Mouse (Mus musculus) intestine, embryonic 14.5 days (tissue): ENCODE measurements at regions not wholly inside any gene's neighbourhood (a gene's known extent, or its start where the extent isn't known, plus 50 kb on each side); places are given as distances from the start of the nearest gene placed in this dataset.

Source experiments
- ATAC-seq: fragments of 200-750 bp; cut with Nextera tagmentation; replicated peaks from 2 replicates; pipeline ENCODE4 v1.8.0; 2017; ENCODE audit warnings: low read depth, moderate number of reproducible peaks, moderate TSS enrichment, moderate library complexity; ENCODE audit not compliant: low FRiP score, low TSS enrichment
- DNase-seq: peaks from one replicate; pipeline ENCODE4 v3.0.0-alpha.2; 2018; ENCODE audit warnings: low spot score
- H3K27ac ChIP-seq: fragments of 300-500 bp; sonication (generic); 2 replicates; pipeline ENCODE4 v1.5.1; 2014; ENCODE audit warnings: low read depth, mild to moderate bottlenecking, control low read depth
- H3K27me3 ChIP-seq: fragments of 300-500 bp; sonication (generic); replicated peaks from 2 replicates; pipeline ENCODE4 v1.6.1; 2014; ENCODE audit warnings: low read length, control low read depth; ENCODE audit not compliant: control insufficient read depth, insufficient read depth
- H3K36me3 ChIP-seq: fragments of 300-500 bp; sonication (generic); 2 replicates; pipeline ENCODE4 v1.6.1; 2014; ENCODE audit warnings: low read length, control low read depth; ENCODE audit not compliant: control insufficient read depth, insufficient read depth
- H3K4me1 ChIP-seq: fragments of 300-500 bp; sonication (generic); replicated peaks from 2 replicates; pipeline ENCODE4 v1.6.1; 2014; ENCODE audit warnings: low read length, control low read depth, mixed read lengths; ENCODE audit not compliant: control insufficient read depth, insufficient read depth
- H3K4me2 ChIP-seq: fragments of 300-500 bp; sonication (generic); 2 replicates; pipeline ENCODE4 v1.6.1; 2014; ENCODE audit warnings: low read length
- H3K4me3 ChIP-seq: fragments of 300-500 bp; sonication (generic); 2 replicates; pipeline ENCODE4 v1.5.1; 2014; ENCODE audit warnings: low read depth, low read length, control low read depth, mixed read lengths
- H3K9ac ChIP-seq: fragments of 300-500 bp; sonication (generic); 2 replicates; pipeline ENCODE4 v1.6.1; 2014; ENCODE audit warnings: mild to moderate bottlenecking, low read length
- H3K9me3 ChIP-seq: fragments of 300-500 bp; sonication (generic); 2 replicates; pipeline ENCODE4 v1.6.1; 2016; ENCODE audit warnings: low read length, control low read depth; ENCODE audit not compliant: control insufficient read depth
- WGBS: fragments of 180-500 bp; shearing (Covaris S2); extraction: QIAGEN DNeasy Blood & Tissue Kit; methylation state at CpG from one replicate; pipeline ENCODE4 v1.1.7; 2014; 5-methylcytosine and 5-hydroxymethylcytosine counted together

DNA sequence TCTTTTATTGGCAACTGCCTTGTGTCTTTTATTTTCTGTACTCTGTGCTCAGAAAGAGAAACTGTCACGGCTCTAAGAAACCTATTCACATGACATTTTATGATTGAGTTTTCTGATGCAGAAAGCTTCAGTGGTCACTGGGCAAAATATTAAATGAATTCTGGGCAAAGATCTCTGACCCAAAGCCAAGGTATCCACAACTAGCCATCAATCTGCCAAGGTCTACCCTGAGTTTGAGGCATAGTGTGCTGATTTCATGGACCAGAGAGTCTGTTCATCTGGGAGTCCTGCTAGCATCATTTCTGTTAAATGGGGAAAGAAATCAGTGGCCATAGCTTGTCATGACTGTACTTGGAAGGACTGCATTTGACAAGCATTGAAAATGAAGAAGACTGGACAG lies 103.3 kb downstream of the Klf6 start:
- H3K27ac ChIP-seq = no peak overlapping the region
- WGBS = 97% methylated on average over 1 of the region's 1 CpGs
- H3K4me1 ChIP-seq = no peaks in the 10 kb centered on the region
- DNase-seq (no peak), ATAC-seq (no peak)
- H3K9me3 ChIP-seq = no peaks in the 10 kb centered on the region
- H3K4me3 ChIP-seq = no peak overlapping the region
- no peak overlapping the region for H3K9ac ChIP-seq
- H3K36me3 ChIP-seq = no peaks in the 10 kb centered on the region
- no peak overlapping the region for H3K4me2 ChIP-seq
- H3K27me3 ChIP-seq = no peaks in the 10 kb centered on the region

DNA sequence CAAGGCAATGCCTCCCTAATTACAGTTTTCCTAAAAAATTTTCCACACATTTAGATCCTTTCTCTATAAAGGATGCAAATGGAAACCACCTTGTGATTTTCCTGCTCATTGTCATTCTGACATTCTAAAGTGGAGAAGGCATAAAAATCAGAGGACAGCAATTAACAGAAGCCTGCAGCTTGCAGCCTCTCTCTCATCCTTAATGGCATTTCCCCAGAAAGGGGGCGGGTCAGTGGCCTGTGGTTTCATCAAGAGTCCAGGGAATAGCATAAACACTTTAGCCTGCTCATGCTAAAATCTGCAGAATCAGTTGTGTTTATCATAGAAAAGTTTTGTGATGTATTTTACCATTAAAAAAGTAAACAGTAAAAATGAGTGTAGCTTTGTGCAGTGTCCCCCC lies 117.3 kb downstream of the Klf6 start:
- Histone ChIP-seq H3K4me3 (no peak overlapping the region), H3K36me3 (no peaks in the 10 kb centered on the region), H3K4me2 (no peak overlapping the region), H3K9ac (no peak overlapping the region), H3K27ac (no peak overlapping the region), H3K27me3 (no peaks in the 10 kb centered on the region), H3K9me3 (no peaks in the 10 kb centered on the region), H3K4me1 (no peaks in the 10 kb centered on the region)
- DNase-seq (no peak), ATAC-seq (no peak)
- 31% methylated on average over 1 of the region's 1 CpGs for WGBS

DNA sequence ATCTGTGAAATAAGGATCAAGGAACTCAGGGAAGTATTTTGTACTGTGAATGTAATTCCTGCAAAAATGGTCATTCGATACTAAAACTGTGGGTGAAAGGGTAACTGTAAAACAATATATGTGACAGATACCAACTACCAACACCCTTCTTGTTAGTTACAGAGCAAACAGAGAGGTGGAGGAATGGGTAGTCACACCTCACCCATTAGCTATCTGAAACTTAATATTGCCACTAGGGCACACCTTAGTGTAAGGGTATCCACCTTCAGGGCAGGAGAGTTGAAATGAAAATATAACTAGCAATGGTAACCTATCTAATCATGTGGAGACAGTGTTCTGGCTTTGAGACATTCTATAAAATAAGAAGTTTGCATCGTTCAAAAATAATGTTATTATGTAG lies 126.2 kb downstream of the Klf6 start:
- ATAC-seq = no peak
- H3K36me3 ChIP-seq = no peaks in the 10 kb centered on the region
- no peak overlapping the region for H3K9ac ChIP-seq
- H3K27me3 ChIP-seq = no peaks in the 10 kb centered on the region
- H3K4me1 ChIP-seq = no peaks in the 10 kb centered on the region
- DNase-seq = no peak
- H3K4me2 ChIP-seq = no peak overlapping the region
- H3K9me3 ChIP-seq = no peaks in the 10 kb centered on the region
- WGBS = 93% methylated on average over 2 of the region's 2 CpGs
- no peak overlapping the region for H3K27ac ChIP-seq
- no peak overlapping the region for H3K4me3 ChIP-seq

DNA sequence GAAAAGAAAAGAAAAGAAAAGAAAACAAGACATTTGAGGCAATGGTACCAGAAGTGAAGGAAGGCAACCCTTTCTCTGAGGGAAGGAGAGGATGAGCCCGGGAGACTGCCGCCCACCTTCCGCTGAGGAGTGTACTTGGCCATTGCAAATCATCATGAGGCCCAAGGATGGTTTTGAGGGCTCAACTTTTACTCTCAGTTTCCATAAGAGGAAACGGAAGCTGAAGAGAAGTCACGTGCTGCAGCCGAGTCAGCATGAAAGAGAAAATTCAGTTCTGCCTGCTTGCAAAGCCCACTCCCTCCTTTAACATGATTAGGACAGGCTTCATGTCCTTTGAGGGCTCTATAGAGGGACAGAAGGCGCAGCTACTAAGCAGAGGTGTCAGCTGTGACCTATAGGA lies 127.1 kb downstream of the Klf6 start:
- no peaks in the 10 kb centered on the region for H3K27me3 ChIP-seq
- no peaks in the 10 kb centered on the region for H3K9me3 ChIP-seq
- no peak overlapping the region for H3K4me3 ChIP-seq
- no peak overlapping the region for H3K27ac ChIP-seq
- no peak overlapping the region for H3K9ac ChIP-seq
- H3K4me1 ChIP-seq = no peaks in the 10 kb centered on the region
- H3K4me2 ChIP-seq = no peak overlapping the region
- H3K36me3 ChIP-seq = no peaks in the 10 kb centered on the region
- DNase-seq = no peak
- WGBS = 87% methylated on average over 7 of the region's 7 CpGs
- ATAC-seq = no peak

DNA sequence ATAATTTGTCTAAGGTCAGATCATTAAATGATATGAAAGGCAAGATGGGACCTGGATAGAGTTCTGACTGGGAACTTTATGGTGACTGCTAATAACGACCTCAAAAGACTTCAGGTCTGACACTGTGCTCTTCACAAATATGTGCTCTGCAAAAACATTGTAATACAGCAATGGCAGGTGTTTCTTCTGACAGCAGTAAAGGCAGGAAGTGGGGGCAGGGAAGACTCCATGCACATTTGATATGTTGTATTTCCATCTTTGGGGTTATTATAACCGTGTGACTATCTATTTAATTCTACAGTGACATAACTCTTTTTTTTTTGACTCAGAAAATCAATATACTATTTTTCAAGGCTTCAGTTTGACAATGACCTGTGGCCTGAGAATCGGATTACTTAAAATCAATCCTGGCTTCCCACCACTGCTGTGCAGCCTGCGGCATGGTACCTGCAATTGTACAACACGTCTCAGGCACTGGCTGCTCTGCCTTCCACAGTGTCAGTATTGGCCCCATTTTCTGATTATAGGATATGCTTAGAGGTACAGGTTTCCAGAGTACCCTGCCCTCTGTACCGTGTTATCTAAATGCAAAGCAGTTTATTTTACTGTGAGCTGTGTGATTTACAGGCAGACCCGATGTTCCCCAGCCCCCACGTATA lies 139.4 kb downstream of the Klf6 start:
- H3K4me1 ChIP-seq = no peaks in the 10 kb centered on the region
- no peaks in the 10 kb centered on the region for H3K36me3 ChIP-seq
- DNase-seq = no peak
- H3K4me3 ChIP-seq = no peak overlapping the region
- no peak overlapping the region for H3K27ac ChIP-seq
- WGBS = 46% methylated on average over 8 of the region's 8 CpGs
- ATAC-seq = no peak
- H3K9me3 ChIP-seq = no peaks in the 10 kb centered on the region
- H3K27me3 ChIP-seq = no peaks in the 10 kb centered on the region
- H3K4me2 ChIP-seq = no peak overlapping the region
- no peak overlapping the region for H3K9ac ChIP-seq

DNA sequence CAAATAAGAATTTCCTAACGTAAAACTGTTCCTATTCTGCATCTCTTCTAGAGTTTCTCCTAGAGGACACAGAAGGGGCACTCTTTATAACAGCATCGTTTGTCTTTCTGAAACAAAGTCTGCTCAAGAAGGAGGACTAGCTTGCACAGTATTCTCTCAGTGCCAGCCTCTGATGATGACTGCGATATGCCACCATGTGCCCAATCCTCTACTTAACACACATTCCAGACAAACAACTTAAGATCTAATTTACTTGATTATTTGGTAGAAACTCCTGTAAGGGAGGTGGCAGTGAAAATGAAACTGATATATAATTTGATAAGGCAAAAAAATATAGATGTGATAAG lies 139.9 kb downstream of the Klf6 start:
- DNase-seq = no peak
- no peak overlapping the region for H3K9ac ChIP-seq
- no peak overlapping the region for H3K4me2 ChIP-seq
- no peaks in the 10 kb centered on the region for H3K9me3 ChIP-seq
- no peaks in the 10 kb centered on the region for H3K27me3 ChIP-seq
- H3K27ac ChIP-seq = no peak overlapping the region
- no peak overlapping the region for H3K4me3 ChIP-seq
- WGBS = 51% methylated on average over 3 of the region's 3 CpGs
- H3K36me3 ChIP-seq = no peaks in the 10 kb centered on the region
- ATAC-seq = no peak
- no peaks in the 10 kb centered on the region for H3K4me1 ChIP-seq

DNA sequence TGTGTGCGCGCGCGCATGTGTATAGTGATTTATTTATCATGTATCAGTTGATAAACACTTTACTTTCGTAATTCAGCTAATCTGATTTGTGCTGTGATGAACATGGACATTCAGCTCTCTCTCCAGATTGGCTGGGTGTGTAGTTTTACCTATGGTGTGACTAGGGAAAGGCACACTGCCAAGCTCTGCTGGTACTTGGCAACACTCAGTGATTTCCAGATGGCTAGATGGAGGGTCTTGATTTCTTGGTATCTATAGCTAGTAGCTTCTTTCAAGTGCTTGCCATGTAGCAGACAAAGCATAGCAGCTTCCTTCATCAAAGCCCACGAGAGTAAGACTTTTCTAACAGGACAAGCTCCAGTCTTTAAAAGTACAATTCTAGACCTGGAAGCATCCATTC lies 144.6 kb downstream of the Klf6 start:
- no peak overlapping the region for H3K4me2 ChIP-seq
- no peak overlapping the region for H3K9ac ChIP-seq
- no peaks in the 10 kb centered on the region for H3K4me1 ChIP-seq
- no peak for DNase-seq
- no peaks in the 10 kb centered on the region for H3K36me3 ChIP-seq
- whole genome bisulfite sequencing = 92% methylated on average over 6 of the region's 6 CpGs
- H3K4me3 ChIP-seq = no peak overlapping the region
- H3K9me3 ChIP-seq = no peaks in the 10 kb centered on the region
- no peak for ATAC-seq
- H3K27ac ChIP-seq = no peak overlapping the region
- H3K27me3 ChIP-seq = no peaks in the 10 kb centered on the region

DNA sequence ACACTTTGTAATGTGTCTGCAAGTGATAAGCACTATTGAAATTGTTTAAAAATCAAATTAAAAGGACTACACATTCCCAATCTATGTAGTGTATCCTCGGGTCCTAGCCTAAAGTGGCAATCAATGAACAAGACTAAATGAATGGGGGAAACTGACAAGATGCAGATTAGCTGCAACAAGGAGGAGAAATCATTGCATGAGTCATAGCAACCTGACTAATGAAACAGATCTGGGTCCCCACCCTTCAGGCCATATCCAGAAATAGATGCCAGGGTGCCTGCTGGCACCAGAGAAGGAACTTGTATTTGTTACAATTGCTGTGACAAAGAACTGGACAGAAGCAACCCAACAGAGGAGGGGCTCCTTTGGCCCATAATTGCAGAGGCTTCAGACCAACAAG lies 148.4 kb downstream of the Klf6 start:
- no peak for DNase-seq
- Histone ChIP-seq H3K4me1 (no peaks in the 10 kb centered on the region), H3K36me3 (no peaks in the 10 kb centered on the region), H3K9ac (no peak overlapping the region), H3K9me3 (no peaks in the 10 kb centered on the region), H3K4me2 (no peak overlapping the region), H3K4me3 (no peak overlapping the region), H3K27ac (no peak overlapping the region), H3K27me3 (no peaks in the 10 kb centered on the region)
- ATAC-seq = no peak
- 67% methylated on average over 1 of the region's 1 CpGs for WGBS

DNA sequence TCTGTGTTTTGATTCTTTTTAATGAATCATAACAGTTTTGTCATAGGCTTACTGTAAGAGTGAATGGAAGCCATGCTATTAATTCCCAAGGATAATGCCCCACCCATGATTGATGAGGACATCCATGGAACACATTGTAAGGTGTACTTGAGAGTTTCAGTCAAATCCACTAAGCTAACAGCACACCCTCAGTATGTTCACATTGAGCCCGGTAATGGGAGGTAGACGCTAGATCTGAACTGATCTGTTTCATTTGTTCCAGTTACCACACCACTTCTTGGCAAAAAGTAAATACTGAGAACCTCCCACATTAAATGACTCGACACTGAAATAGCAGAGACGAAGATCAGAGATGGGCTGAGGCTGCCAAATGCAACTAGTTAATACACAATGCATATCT lies 165.9 kb downstream of the Klf6 start:
- Histone ChIP-seq H3K9me3 (no peaks in the 10 kb centered on the region), H3K4me1 (no peaks in the 10 kb centered on the region), H3K4me2 (no peak overlapping the region), H3K9ac (no peak overlapping the region), H3K27ac (no peak overlapping the region), H3K27me3 (no peaks in the 10 kb centered on the region), H3K36me3 (no peaks in the 10 kb centered on the region), H3K4me3 (no peak overlapping the region)
- 81% methylated on average over 4 of the region's 4 CpGs for WGBS
- no peak for ATAC-seq
- DNase-seq = no peak
